Mouse (Mus musculus) heart, postnatal 0 days (tissue): ENCODE measurements around the gene Rsph6a.

Source experiments
- CTCF ChIP-seq: IDR thresholded peaks from 2 replicates; pipeline ENCODE4 v1.5.1; 2016; ENCODE audit warnings: antibody characterized with exemption, control low read depth, low read depth
- EP300 ChIP-seq: IDR thresholded peaks from 2 replicates; pipeline ENCODE4 v1.6.1; 2016; ENCODE audit warnings: antibody characterized with exemption, low read depth

DNA sequence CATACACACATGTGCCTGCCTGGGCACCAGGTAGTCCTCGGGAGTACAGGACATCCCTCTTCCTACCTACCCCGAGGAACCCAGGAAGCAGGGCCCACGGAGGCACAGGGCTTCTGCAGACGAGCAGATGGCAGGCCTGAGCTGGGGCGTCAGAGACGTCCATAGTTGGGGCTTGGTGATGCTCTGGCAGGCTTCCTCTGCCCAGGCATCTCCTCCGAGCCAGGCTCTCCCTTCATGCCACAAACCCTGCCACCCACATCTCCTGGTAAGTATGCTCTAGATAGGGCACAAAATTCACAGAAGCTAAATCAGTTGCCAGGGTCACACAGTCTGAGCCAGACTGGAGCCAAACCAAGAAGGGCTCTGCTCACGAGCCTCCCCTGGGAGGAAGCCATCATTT lies 4.3 kb upstream of the Rsph6a start:
- TF ChIP-seq CTCF (no peak), EP300 (no peak)
